Mouse (Mus musculus) yolk sac, embryonic 10.5 days (tissue): ENCODE results near the gene Gm49395.
A peak's percentile ranks its signal among the peaks of the same experiment; 100 is the strongest.

Source experiments
- DNase-seq: peaks from one replicate; pipeline ENCODE4 v3.0.0-alpha.2; 2017; ENCODE audit warnings: low spot score

The Gm49395 gene

DNA sequence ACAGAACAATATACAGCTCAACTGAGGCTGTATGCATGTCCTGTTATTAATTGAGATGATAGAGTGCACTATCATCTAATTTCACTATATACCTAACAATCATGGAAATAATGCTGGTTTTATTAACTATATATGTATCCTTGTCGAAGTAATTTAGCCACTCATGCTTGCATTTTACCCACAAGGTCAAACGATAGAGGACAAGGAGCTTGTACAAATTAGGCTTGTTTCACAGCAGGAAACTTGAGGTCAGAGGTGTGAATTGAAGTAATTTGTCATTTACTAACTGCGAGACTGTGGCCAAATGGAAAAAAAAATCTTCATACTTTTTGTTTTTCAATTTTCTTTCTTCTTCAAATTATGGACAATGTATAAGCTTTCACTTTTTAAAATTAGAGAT is 3.5 kb downstream of the Gm49395 start:
- no peak for DNase-seq

DNA sequence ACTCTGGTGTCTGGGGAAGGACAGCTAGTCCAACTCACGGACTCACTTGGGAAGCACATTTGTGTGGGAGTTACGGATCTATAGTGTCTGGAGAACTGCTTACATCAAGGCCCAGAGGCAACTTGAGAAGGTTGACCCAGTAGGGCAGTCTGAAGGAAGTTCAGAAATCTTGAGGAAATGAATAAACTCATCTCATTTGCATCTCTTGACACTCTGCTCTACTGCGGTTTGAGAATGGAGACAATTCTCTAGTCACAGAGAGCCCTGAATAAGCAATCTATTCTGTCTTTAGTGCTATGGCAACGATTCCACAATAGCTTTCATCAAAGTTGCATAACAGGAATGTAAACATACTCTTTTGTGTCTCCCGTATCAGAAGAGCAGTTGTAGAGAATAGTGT is 4.8 kb downstream of the Gm49395 start:
- no peak for DNase-seq

DNA sequence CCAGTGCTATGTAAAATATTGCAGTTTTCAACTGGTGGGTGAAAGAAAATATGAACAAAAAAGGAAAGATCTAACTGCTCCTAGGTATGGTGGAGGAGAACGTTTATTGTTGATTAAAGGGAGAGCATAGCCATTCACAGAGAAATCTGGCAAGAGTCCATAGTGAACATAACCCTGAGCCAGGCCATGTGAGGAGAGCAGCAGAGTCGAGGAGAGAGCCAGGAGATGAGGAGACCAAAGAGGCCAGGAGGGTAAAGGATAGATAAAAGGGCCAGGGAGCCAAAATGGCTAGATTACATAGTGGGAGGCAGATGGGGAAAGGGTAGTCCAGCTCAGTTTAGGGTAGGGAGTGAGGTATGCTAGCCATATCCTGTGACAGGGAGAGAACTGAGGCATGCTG is 5.5 kb downstream of the Gm49395 start:
- no peak for DNase-seq

DNA sequence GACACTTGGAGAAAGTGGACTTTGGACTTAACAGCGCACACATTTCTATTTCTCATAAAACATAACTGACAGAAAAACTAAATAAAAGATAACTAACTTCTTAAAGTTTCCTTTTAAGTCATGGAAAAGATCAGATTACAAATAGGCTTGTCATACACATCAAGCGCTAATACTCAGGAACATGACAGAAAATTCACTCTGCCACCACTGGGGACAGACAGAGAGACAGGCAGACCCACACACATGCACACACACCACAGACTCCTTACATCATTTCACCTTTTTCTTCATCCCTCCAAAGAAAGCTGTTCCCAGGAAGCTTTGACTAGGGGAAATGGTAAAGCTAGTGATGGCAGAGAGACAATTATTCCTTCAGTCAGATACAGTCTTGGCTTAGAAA is 6.3 kb downstream of the Gm49395 start:
- DNase-seq = no peak

DNA sequence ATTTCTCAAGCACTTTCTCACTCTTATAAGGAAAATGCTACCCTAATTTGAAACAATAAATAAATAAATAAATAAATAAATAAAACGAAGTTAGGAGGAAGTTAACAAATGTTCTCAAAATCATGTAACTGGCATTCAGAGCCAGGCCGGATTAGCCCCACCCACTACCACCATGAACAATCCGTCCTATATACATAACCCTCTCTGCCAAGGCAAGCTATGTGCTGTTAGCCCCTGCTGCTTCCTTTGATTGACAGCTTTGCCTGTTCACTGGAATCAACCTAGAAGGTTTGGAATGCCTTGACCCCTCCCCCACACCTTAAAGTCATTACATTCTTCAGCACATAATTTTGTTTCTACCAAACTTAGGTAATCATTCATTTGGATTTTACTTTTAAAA is 10.2 kb downstream of the Gm49395 start:
- no peak for DNase-seq

DNA sequence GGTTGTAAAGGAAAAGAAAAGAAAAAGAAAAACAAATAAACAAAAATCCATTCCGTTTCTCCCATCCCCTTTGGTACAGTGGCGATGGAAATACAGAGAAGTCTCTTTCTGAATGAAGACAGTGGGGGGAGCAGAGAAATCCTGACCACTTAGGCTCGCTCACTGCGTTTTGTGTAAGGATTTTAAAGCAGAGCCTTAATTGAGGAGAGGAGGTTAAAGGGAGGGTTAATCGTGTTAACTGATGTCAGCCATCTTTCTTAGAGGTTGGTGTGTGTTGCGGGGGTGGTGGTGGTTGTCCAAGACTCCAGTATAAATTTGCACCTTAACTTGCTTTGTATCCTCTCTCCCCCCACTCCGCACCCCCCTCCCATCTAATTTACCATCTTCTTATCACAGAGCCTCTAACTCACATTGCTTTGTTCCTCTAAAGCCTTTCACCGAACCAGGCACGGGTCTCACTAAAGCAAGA is 10.7 kb downstream of the Gm49395 start:
- DNase-seq = no peak

DNA sequence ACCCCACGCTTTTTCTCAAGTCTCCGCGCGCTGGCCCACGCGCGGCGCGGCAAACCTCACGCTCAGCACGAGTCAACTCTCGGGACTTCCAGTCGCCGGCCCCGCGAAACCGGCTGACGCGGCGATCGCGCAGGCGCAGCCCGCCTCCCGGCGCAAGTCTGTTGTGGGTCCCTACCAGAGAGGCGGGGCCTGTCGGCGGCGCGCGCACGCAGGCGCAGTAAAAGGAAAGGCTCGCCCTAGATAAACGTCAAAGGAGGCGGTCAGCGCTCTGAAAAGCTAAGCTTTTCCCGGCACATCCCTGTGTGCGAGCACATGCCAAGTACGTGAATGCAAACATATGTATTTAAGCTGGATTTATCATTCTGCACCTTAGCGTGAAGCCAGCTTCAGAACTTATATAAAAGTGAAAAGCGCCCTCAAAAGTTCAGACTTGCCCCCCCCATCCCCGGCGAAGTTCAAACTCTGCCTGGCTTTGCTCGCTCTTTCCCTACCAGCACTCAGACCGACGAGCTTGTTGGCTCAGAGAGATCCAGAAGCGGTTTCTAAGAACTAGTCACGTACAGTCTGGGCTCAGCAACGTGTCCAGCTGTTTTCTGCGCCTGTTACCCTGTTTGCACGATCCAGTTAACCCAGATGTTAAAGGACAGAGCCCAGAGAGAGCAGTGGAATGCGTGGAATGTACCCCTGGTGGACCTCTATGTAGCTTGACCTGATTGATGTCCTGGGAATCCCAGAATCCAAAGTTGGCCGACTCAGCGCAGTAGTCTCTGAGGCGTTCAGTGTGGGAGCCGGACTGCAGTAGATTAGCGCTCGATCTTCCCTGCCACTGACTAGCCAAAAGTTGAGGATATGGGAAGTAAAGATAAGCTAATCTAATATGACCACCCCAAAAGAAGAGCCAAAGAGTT is 11.4 kb downstream of the Gm49395 start, which contains the start of gene Pelo:
Gene Pelo, minus strand, starts transcription at position 118 of the 908 bp plus-strand sequence.
- peak; percentile 92 for DNase-seq

DNA sequence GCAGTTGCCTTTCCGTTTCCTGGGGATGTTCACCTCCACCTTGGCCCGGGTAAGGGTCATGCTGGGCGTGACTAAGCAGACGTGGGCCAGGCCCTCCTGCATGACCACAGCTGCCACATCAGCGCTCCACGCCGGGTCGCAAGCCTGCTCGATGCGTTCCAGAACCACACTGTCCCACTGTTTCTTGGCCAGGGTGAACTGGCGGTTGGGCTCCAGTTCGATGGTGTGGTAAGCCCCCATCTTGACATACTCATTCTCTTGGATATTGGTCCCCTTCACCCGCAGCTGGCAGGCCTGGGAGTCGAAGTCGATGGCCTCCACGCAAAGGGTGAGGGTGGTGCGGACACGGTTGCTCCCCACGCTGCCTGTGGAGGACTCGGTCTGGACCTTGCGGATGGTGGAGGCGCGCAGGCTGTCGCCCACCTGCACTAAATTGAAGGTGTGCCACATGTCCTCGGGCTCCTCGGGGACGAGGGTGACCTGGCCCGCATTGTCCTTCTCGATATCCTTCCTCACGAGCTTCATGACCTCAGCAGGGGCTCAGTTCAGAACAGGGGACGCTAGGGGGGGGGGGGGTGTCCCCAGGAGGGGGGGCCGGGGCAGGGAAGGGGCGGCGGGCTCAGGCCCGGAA is 12.2 kb downstream of the Gm49395 start:
- peak; percentile 61 for DNase-seq

DNA sequence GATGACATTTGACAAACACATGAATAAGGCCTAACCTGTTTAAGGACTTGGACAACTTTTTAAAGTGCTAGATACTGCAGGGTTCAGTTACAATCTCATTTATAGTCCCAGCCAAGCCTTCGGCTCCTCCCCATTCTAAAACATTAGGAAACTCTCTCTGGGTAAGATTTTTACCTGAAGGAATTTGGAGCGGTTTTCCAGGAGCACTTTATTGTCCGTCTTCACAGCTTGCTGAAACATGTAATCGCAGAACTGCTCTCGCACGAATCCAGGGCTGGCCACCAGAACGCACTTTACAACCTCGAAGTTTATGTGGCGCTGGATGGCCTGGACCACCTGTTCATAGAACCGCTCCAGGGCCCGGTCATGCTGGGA is 12.7 kb downstream of the Gm49395 start:
- DNase-seq = no peak

DNA sequence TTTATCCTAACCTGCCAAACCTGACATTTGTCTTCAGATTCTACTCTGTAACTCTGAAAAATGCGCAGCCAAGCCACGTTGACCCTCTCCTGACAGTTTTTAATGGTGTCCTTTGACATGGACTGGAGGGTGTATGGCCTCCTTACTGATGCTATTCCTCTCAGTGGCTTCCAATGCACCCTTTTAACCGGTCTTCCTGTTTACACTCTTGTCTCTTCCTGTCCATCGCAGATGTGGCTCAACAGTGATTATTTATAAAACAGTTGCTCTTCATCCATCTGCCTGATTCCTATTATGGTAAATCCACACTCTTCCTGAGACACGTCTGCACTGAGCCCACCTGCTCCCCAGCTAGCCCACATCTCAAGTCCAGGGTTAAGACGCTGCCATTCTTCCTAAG is 15.7 kb downstream of the Gm49395 start:
- DNase-seq = no peak

DNA sequence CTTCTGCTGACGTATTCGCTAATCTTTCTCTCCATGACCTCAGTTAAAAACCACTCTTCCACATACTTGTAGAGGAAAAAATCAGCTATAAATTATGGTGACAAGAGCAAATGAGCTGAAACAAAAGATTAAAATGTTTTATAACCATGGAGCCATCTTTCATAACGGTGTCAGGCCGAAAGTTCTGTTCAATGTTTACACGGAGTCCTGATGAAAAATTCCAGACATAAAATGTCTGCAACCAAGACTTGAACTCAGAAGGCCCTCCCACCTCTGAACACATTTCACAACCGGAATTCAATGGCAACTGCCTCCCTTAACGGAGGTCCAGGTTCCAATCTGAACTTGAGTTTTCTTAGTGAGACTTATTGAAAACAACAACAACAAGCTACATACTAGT is 19.4 kb downstream of the Gm49395 start:
- DNase-seq = no peak

DNA sequence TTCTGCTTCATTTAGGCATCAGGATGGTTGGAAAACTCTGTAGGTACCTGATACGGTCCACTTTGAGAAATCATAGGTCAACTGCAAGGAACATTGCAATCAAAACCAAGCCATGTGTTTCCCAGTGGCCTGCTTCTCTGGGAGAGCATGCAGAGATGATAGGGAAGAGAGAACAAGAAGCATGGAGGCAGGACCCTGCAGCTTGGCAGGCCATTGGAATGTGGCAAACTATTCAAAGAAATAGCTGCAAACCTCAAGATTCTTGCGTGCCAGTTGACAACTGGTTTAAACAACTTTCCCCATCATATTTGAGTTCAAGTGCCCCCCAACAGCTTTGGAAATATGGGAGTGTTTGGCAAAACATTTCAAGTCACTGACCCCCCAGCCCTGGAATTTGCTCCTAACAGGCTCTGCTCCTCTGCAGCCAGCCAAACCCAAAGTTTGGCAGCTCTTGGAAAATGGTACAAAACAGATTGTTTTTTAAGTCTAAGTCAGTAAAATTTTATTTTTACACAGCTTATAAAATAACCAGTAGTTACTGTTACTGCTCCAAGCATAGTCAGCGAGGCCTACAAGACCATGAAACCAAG is 21.6 kb downstream of the Gm49395 start:
- DNase-seq = no peak

DNA sequence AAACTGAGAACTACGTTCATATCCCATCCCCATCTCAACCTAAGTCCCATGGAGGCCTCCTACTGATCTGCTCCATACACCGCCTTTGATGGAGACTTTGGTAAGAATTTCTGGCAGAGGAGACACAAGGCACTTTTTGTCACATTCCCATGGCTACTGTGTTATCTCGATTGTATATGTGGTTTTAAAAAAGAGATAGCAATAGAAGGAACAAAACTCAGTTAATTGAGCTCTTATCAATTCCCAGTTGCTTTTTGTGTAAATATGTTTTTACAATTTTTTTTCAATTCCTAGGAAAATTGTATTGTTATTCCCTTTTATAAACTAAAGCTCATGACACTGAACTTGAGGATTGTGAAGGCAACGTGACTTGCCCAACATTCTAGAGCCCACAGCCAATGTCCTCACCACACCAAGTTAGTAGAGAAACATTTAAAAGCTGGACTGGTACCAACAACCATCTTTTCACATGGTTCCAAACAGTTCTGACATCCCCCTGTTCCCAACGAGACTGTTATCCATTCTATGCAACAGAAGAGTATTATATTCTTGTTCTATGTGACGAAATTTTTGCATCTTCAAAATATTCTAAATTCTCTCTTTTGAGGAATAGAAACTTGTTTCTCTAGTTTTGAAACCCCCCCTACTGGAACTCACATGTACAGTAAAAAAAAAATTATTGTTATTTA is 22.6 kb downstream of the Gm49395 start:
- no peak for DNase-seq

DNA sequence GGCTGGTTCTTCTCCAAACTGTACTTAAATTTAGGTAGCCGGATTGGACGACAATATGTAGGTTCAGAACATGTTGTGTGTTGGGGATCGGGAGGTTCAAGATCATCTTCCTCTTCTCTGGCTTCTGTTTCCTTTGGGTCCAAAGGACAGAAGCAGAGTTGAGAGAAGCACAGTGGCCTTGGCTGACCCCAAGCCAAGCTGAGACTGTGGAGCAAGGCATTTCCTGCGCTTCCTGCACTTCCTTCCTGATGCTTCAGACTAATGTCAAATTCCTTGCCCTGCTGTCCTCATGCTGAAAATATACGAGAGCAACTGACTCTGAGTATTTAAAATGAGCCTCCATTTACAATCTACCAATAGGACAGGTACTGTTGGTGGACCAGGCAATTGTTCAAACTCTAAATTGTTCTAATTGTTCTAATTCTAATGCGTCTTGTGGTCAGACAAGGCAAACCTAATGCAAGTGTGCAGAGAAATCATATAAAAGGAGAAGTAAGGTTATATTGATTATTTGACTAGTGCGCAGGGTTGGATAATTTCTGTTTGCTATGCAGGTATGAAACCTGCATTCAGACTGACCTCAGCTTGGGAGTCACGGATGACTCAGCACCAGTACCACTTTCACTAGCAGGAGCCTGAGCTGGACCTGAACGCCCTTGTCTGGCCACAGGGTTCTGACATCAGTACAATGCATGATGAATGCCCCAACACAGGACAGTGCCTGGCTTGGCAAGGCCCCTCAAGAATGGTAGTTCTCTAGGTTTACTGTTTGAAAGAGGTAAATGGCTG is 24.2 kb downstream of the Gm49395 start:
- no peak for DNase-seq

DNA sequence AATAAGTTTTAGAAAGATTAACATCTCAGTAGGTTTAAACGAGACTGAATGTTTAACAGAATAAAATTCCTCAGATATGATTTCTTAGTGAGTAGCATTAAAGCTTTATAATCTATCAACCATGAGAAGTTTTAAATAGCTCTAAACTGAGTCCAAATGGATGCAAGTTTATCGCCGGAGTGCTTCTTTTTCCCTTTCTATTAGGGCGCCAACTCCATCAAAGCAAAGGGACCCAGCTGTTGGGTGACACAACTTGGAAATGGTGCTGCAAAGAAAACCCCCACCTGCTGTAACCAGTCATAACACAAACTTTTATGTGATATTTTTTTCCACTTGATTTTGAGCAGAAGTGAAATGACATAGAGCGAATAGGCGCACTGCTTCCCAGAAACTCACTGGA is 29.3 kb downstream of the Gm49395 start:
- DNase-seq = no peak

DNA sequence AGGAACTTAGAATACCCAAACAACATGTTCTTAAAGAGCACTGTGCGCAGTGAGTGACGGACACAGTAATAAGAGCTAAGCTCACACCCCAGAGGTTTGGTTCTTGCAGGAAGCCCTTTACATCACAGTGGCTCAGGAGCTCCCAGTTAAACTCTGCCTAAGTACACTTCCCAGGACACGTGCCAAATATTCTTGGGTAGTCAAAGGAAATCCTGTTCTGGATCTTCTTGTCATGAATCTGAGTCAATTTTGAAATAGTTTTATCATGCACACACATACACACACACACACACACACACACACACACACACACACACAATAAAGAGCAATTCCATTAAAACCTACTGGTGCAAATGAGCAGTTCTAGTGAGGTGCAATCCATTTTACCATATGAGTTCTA is 30.3 kb downstream of the Gm49395 start:
- no peak for DNase-seq

DNA sequence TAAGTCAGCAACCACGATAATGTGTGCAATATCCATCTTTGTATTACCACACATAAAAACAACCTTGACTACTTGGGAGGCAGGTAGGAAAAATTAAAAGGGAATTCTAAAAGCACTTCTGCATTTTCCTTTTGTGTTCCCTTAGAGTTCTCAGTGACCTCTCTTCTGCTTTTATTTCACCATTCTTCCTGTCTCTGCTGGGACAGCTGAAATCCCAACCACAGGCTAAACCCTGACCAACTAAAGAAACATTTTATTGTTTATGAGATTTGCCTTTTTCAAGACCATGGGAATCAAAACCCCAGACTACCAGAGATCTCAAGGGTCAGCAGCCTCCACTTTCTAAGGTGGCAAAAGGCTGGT is 33.8 kb downstream of the Gm49395 start:
- no peak for DNase-seq

DNA sequence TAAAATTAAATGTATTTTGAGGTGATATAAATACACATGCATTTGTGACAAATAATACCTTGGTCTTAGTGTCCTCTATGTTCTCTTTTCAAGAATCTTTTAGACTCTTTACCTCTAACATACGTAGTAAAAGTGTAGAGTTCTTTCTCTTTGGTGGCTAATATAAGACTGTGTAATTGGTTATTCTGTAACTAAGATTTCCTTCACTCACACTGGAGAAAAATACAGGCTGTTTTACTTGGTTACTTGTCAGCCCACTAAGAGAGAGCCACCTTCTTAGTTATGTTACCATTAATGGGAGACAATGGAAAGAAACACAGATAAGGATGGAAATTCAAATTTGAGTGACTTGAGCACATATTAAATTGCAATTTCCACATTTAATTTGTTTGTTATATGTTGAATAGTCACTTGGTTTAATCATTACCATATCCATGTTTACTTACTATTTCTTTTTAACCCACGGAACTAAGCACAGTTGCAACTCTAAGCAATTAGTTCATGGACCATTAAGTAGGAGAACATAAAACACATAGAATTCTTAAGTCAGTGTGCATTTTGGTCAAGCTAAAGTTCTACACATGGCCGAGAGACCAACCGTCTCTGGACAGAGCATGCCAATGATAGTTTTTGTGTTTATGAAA is 34.3 kb downstream of the Gm49395 start:
- DNase-seq = no peak

DNA sequence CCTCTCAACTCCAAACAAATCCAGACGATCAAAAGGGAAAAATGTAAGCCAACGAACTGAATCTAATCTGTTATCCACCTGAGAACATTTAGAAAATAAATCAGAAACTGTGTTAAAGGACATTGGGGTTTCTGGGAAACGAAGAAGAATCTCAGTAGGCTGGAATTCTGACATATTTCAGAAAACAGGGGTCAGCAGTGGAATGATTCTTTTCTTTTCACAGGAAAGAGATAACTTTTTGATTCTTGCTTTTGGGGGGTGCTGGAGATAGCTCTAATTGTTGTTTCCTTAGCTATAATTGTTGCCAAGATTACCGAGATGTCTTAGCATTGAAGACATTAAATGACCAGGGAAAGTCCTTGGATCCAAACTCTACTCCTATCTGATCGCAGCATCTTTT is 44.2 kb downstream of the Gm49395 start:
- no peak for DNase-seq

DNA sequence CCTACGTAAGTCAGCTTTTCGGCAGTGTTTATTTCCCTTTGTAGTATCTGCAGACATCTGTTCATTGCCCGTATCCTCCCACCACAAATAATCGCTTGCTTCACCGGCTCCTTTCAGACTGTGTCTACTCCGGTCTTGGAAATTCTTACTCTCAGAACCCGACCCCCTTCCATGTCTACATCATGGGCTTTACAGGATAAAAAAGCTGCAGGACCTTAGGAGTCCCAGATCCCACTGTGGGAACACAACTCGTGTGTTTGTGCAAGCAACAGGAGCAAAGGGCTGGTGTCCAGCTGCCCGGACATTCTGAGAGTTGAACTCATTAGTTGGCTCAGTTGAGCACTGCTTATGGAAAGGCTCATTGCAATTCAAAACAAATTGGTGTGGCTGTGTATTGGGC is 46.9 kb downstream of the Gm49395 start:
- no peak for DNase-seq

DNA sequence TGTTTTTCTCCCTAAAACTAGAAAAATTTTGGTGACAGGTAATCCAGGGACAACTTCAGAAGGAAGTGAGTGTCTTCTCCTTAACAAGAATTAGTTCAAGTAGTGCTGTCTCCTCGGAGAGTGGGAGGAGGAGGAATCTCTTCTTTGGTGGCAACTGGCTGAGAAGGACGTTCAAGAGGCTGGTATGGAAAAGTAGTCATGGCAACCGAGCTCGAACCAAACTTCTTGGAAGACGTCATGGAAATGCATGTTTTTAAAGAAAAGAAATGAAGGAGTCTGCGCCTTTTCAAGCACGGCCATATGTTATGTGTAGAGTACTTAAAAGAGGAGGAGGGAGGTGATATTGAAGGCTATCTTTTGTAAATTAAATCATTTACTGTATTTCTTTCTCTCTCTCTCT is 49.2 kb downstream of the Gm49395 start:
- DNase-seq = no peak
